Mouse (Mus musculus): ENCODE data around the gene Lpin2. TPM values are rescaled to one million over a fixed set of nuclear protein-coding genes. Genes with fewer than 3 reads are reported as not detected.

The Lpin2 gene
- polyA plus RNA-seq, 1 experiment from 2014 or later, result 38.4 TPM

DNA sequence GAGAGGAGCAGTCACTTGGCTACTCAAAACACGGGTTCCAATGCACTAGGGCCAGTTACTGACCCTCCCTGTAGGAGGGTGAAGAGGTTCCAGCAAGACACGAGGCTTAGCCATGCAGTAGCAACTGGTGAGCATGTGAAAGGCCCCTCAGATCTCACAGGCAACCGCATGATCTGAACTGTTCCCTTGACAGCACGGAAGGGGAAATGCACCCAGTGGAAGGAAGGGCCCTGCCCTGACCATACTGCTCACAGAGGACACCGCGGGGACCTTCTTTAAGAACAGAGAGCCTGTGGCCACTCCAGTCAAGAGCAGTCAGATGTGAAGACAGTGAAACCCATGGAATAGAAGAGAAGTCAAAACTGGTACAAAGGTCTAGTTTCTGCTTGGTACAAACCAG, 80.8 kb downstream of the Lpin2 start:
- H3K27me3 ChIP-seq, result no peaks in the 10 kb centered on the region
- no peaks in the 10 kb centered on the region for H3K9me3 ChIP-seq
- no peaks in the 10 kb centered on the region for H3K4me1 ChIP-seq
- H3K4me3 ChIP-seq, result no peak overlapping the region
- no peaks in the 10 kb centered on the region for H3K36me3 ChIP-seq
- H3K9ac ChIP-seq (replicated peaks), result no peak overlapping the region
- no peak overlapping the region for H3K4me2 ChIP-seq (replicated peaks)
- no peak for ATAC-seq (replicated peaks)
- WGBS, result 83% methylated on average over 6 of the region's 6 CpGs
- no peak overlapping the region for H3K27ac ChIP-seq (replicated peaks)

GRCm38 (mm10) chr17:71264739-71265138, 82.4 kb downstream of the Lpin2 start:
- Histone ChIP-seq H3K4me2 (replicated peaks) (no peak overlapping the region), H3K4me1 (no peaks in the 10 kb centered on the region), H3K9me3 (no peaks in the 10 kb centered on the region), H3K27ac (replicated peaks) (no peak overlapping the region), H3K27me3 (no peaks in the 10 kb centered on the region), H3K9ac (replicated peaks) (no peak overlapping the region), H3K36me3 (no peaks in the 10 kb centered on the region), H3K4me3 (no peak overlapping the region)
- WGBS, result 86% methylated on average over 4 of the region's 4 CpGs
- ATAC-seq (replicated peaks), result no peak

GRCm38 (mm10) chr17:71265336-71266051, 83.1 kb downstream of the Lpin2 start:
- H3K9me3 ChIP-seq, result no peaks in the 10 kb centered on the region
- WGBS, result 67% methylated on average over 5 of the region's 5 CpGs
- H3K27ac ChIP-seq (replicated peaks), result no peak overlapping the region
- no peaks in the 10 kb centered on the region for H3K27me3 ChIP-seq
- ATAC-seq (replicated peaks), result no peak
- no peak overlapping the region for H3K4me3 ChIP-seq
- H3K9ac ChIP-seq (replicated peaks), result no peak overlapping the region
- H3K4me1 ChIP-seq, result no peaks in the 10 kb centered on the region
- no peak overlapping the region for H3K4me2 ChIP-seq (replicated peaks)
- no peaks in the 10 kb centered on the region for H3K36me3 ChIP-seq

DNA sequence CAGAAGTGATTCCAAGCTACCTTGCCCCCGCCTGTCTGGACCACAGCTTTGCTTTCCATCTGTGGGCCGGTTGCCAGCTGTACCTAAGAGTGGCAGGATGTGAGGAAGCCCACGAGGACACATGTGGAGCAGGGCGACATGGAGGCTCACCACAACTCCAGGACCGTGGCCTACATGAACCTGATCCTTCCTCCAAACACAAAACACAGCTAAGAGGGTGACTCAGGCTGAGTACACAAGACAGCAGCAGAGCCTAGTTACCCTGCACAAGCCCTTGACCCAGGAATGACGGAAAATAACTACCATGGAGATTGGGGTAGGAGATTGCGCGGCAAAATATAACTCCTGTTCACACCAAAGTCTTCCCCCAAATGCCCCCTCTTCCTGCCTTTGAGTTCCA, 85.0 kb downstream of the Lpin2 start:
- 88% methylated on average over 8 of the region's 8 CpGs for WGBS
- no peaks in the 10 kb centered on the region for H3K4me1 ChIP-seq

DNA sequence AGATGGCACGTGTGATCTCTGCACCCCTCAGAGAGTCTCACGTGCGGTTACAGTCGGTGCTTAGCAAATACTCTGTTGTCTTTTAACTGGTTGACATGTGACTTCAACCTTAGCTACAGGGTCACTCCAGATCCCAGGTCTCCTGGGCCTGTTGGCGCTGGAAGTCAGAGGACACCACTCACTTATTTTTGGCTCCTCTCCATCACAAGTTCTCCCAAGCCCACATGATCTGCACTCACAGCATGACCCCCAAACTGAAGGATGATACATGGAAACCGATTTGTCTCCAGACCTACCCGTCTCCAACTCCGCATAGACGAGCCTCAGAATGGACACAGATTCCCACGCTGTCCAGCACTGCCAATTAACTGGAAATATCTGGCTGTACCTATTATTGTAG, 85.8 kb downstream of the Lpin2 start:
- Histone ChIP-seq H3K4me3 (no peak overlapping the region), H3K4me1 (no peaks in the 10 kb centered on the region), H3K36me3 (no peaks in the 10 kb centered on the region), H3K27me3 (no peaks in the 10 kb centered on the region), H3K4me2 (replicated peaks) (no peak overlapping the region), H3K27ac (replicated peaks) (no peak overlapping the region), H3K9me3 (no peaks in the 10 kb centered on the region), H3K9ac (replicated peaks) (no peak overlapping the region)
- 81% methylated on average over 10 of the region's 10 CpGs for WGBS
- no peak for ATAC-seq (replicated peaks)

More for the DNA sequence above, 85.0 kb downstream of the Lpin2 start:
- no peak for ATAC-seq (replicated peaks)
- no peak overlapping the region for H3K4me3 ChIP-seq
- H3K36me3 ChIP-seq, result no peaks in the 10 kb centered on the region
- H3K27ac ChIP-seq (replicated peaks), result no peak overlapping the region
- no peak overlapping the region for H3K4me2 ChIP-seq (replicated peaks)
- no peak overlapping the region for H3K9ac ChIP-seq (replicated peaks)
- H3K27me3 ChIP-seq, result no peaks in the 10 kb centered on the region
- H3K9me3 ChIP-seq, result no peaks in the 10 kb centered on the region

DNA sequence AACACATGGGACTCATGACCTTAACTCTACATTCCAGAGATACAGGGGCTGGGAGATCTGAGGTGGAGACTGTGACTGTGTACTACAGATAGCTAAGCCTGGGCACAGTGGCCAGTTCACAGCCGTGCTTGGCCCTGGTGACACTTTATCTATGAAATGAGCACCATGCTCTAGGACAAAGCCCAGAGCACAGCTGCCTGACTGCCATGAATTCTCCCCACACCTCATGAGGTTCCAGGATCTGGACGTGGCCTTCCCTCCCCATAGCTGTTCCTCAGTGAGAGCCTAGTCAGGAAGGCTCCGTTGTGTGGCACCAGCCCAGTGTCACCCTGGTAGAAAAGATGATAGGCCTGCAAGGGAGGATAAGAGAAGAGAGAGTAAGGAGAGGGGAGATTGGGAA, 86.2 kb downstream of the Lpin2 start:
- Histone ChIP-seq H3K9ac (replicated peaks) (no peak overlapping the region), H3K9me3 (no peaks in the 10 kb centered on the region), H3K36me3 (no peaks in the 10 kb centered on the region), H3K4me1 (no peaks in the 10 kb centered on the region), H3K4me2 (replicated peaks) (no peak overlapping the region), H3K27ac (replicated peaks) (no peak overlapping the region), H3K27me3 (no peaks in the 10 kb centered on the region), H3K4me3 (no peak overlapping the region)
- ATAC-seq (replicated peaks), result no peak
- 96% methylated on average over 3 of the region's 3 CpGs for WGBS

DNA sequence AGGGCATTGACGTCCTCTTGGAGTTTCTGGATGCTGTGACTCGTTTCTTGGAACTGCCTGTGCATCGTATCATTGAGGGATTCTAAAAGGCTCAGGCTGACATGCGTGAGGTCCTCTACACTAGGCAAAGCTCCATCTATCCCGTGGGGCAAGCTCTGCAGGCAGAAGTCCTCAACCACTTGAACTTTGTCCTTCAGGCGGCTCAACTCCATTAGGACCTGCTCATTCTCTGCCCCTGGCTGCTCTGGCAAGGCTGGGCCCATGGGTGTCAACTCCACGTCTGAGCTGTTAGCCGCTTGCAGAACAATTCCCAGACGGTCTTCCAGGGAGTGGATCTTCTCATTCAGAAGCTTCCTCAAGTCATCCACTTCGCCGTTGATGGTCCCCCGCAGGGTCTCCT, 91.5 kb downstream of the Lpin2 start:
- Histone ChIP-seq H3K4me3 (no peak overlapping the region), H3K9me3 (no peaks in the 10 kb centered on the region), H3K9ac (replicated peaks) (no peak overlapping the region), H3K36me3 (no peaks in the 10 kb centered on the region), H3K4me1 (no peaks in the 10 kb centered on the region), H3K27me3 (no peaks in the 10 kb centered on the region), H3K4me2 (replicated peaks) (no peak overlapping the region), H3K27ac (replicated peaks) (no peak overlapping the region)
- no peak for ATAC-seq (replicated peaks)
- 95% methylated on average over 12 of the region's 12 CpGs for WGBS

DNA sequence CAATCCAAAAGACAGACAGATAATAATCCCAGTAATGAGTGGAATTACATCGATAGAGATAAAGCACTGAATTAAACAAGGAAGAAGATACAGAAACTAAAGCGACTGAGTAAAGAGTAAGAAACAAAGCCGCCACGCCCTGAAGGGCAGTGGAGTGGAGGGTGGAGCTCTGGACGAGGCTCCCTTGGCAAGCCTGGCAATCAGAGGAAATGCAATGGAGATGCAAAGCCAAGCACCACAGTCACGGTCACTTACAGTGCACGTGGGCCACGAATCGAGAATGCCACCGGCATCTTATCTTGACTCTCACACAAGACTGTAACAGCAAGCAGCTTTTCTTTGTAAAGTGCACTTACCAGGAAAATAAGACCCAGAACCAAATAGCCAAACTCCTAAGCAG, 94.4 kb downstream of the Lpin2 start:
- Histone ChIP-seq H3K4me3 (no peak overlapping the region), H3K27ac (replicated peaks) (no peak overlapping the region), H3K4me1 (no peaks in the 10 kb centered on the region), H3K9ac (replicated peaks) (no peak overlapping the region), H3K36me3 (no peaks in the 10 kb centered on the region), H3K9me3 (no peaks in the 10 kb centered on the region), H3K4me2 (replicated peaks) (no peak overlapping the region), H3K27me3 (no peaks in the 10 kb centered on the region)
- ATAC-seq (replicated peaks), result no peak
- WGBS, result 87% methylated on average over 10 of the region's 10 CpGs

GRCm38 (mm10) chr17:71277701-71278491, 95.5 kb downstream of the Lpin2 start:
- no peaks in the 10 kb centered on the region for H3K4me1 ChIP-seq
- no peak overlapping the region for H3K9ac ChIP-seq (replicated peaks)
- H3K36me3 ChIP-seq, result no peaks in the 10 kb centered on the region
- no peak overlapping the region for H3K27ac ChIP-seq (replicated peaks)
- no peak overlapping the region for H3K4me2 ChIP-seq (replicated peaks)
- WGBS, result 92% methylated on average over 6 of the region's 6 CpGs
- no peak overlapping the region for H3K4me3 ChIP-seq
- no peaks in the 10 kb centered on the region for H3K27me3 ChIP-seq
- ATAC-seq (replicated peaks), result no peak
- no peaks in the 10 kb centered on the region for H3K9me3 ChIP-seq

GRCm38 (mm10) chr17:71282716-71283115, 100.4 kb downstream of the Lpin2 start:
- 84% methylated on average over 9 of the region's 9 CpGs for WGBS

DNA sequence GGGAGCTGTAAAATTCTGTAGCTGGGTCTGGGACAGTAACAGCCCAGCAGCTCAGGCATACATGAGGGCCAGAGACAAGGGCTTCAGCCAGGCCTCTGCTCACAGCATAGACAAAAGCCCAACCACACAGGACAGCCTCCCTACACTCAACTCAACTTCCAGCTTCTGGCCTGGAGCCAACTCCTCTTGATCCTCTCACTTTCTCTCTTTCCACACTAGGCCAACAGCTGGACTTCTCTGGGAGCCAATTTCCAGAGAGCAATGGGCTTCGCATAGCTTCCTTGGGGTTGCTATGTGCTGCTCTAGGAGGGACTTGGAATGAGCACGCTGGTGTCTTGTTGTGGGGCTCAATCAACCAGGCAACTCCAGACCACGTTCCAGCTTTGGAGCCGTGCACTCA, 100.9 kb downstream of the Lpin2 start:
- no peak overlapping the region for H3K27ac ChIP-seq (replicated peaks)
- no peaks in the 10 kb centered on the region for H3K9me3 ChIP-seq
- WGBS, result 85% methylated on average over 4 of the region's 4 CpGs
- H3K27me3 ChIP-seq, result no peaks in the 10 kb centered on the region
- H3K4me2 ChIP-seq (replicated peaks), result no peak overlapping the region
- H3K9ac ChIP-seq (replicated peaks), result no peak overlapping the region
- H3K36me3 ChIP-seq, result no peaks in the 10 kb centered on the region
- ATAC-seq (replicated peaks), result no peak
- H3K4me3 ChIP-seq, result no peak overlapping the region
- no peaks in the 10 kb centered on the region for H3K4me1 ChIP-seq

More at GRCm38 (mm10) chr17:71282716-71283115, 100.4 kb downstream of the Lpin2 start:
- Histone ChIP-seq H3K27ac (replicated peaks) (no peak overlapping the region), H3K27me3 (no peaks in the 10 kb centered on the region), H3K4me1 (no peaks in the 10 kb centered on the region), H3K9ac (replicated peaks) (no peak overlapping the region), H3K9me3 (no peaks in the 10 kb centered on the region), H3K4me2 (replicated peaks) (no peak overlapping the region), H3K36me3 (no peaks in the 10 kb centered on the region), H3K4me3 (no peak overlapping the region)
- ATAC-seq (replicated peaks), result no peak

DNA sequence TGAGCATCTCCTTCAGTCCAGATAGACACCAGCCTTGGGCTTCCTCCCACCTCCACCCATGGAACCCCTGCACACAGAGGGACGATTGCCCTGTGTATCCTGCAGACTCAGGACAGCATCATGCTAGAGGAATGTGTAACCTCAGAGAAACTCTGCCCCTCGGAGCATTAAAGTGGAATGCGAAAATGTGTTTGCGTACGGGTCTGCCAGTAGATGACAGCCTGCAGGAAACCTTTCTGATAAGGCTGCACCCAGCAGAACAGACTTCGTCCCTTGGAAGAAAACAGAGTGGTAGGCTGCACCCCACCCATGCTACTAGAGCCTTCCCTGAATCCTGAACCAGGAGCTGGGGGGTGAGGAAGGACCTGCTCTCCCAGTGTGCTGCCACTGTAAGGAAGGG, 102.5 kb downstream of the Lpin2 start:
- Histone ChIP-seq H3K9me3 (no peaks in the 10 kb centered on the region), H3K36me3 (no peaks in the 10 kb centered on the region), H3K27me3 (no peaks in the 10 kb centered on the region), H3K4me2 (replicated peaks) (no peak overlapping the region), H3K4me1 (no peaks in the 10 kb centered on the region), H3K27ac (replicated peaks) (no peak overlapping the region), H3K9ac (replicated peaks) (no peak overlapping the region), H3K4me3 (no peak overlapping the region)
- ATAC-seq (replicated peaks), result no peak
- WGBS, result 88% methylated on average over 6 of the region's 6 CpGs

Measured in forebrain, embryonic 15.5 days (tissue).